Mouse (Mus musculus): ENCODE results near the gene Ghdc. TPM values are rescaled to one million over a fixed set of nuclear protein-coding genes. Genes with fewer than 3 reads are reported as not detected.

Ghdc gene
- total and polyA plus RNA-seq, 3 experiments = 5.7 to 9.2 TPM; not detected in 1

GRCm38 (mm10) chr11:100730477-100731205, 40.1 kb downstream of the Ghdc start:
- DNase-seq (ENCODE audit: low read depth, low spot score) = no peak
- H3K4me3 ChIP-seq (ENCODE audit: control insufficient read depth in 1 of 2, insufficient read depth in 1 of 2, low read depth in 2 of 2, low read length in 2 of 2) = no peak overlapping the region
- H3K9me3 ChIP-seq (replicated peaks; ENCODE audit: insufficient read depth, low read length) = no peaks in the 10 kb centered on the region
- H3K27ac ChIP-seq (ENCODE audit: control insufficient read depth, low read depth, low read length) = no peak overlapping the region
- H3K9ac ChIP-seq (ENCODE audit: control insufficient read depth, low read depth, low read length, poor library complexity, severe bottlenecking) = no peak overlapping the region
- no peaks in the 10 kb centered on the region for H3K27me3 ChIP-seq (ENCODE audit: control insufficient read depth in 1 of 2, insufficient read depth in 2 of 2, low read length in 2 of 2)
- no peak for TF ChIP-seq POLR2AphosphoS5 (IDR thresholded peaks at IDR 0.05; ENCODE audit: borderline replicate concordance, low read depth, low read length)
- no peak for TF ChIP-seq USF2 (IDR thresholded peaks at IDR 0.05; ENCODE audit: borderline replicate concordance in 1 of 2, insufficient read depth in 1 of 2, low read depth in 1 of 2, low read length in 2 of 2)
- TF ChIP-seq MYB (IDR thresholded peaks at IDR 0.05; ENCODE audit: low read depth, low read length) = no peak
- no peak for TF ChIP-seq HCFC1 (IDR thresholded peaks at IDR 0.05; ENCODE audit: low read depth, low read length)
- no peak for TF ChIP-seq USF1 (IDR thresholded peaks at IDR 0.05; ENCODE audit: low read depth, low read length)
- TF ChIP-seq SMC3 (IDR thresholded peaks at IDR 0.05; ENCODE audit: low read depth, low read length) = no peak
- no peak for TF ChIP-seq UBTF (IDR thresholded peaks at IDR 0.05; ENCODE audit: borderline replicate concordance, insufficient read depth, low read depth, low read length)
- no peak for TF ChIP-seq TCF12 (IDR thresholded peaks at IDR 0.05; ENCODE audit: low read depth, low read length)
- TF ChIP-seq TAL1 (IDR thresholded peaks at IDR 0.05; ENCODE audit: low read length) = no peak
- TF ChIP-seq CTCF (IDR thresholded peaks at IDR 0.05 in 2 of 3, conservative IDR thresholded peaks at IDR 0.05 in 1 of 3; ENCODE audit: control insufficient read depth in 1 of 3, insufficient read depth in 1 of 3, low read depth in 2 of 3, low read length in 3 of 3, poor library complexity in 1 of 3, severe bottlenecking in 1 of 3) = no peak
- TF ChIP-seq GATA1 (IDR thresholded peaks at IDR 0.05; ENCODE audit: low read depth, low read length) = no peak
- TF ChIP-seq ZNF384 (IDR thresholded peaks at IDR 0.05; ENCODE audit: low read depth, low read length) = no peak
- TF ChIP-seq JUND (IDR thresholded peaks at IDR 0.05; ENCODE audit: low read depth, low read length) = no peak
- TF ChIP-seq ZC3H11A (IDR thresholded peaks at IDR 0.05; ENCODE audit: low read depth, low read length) = no peak
- TF ChIP-seq ELF1 (IDR thresholded peaks at IDR 0.05; ENCODE audit: low read depth, low read length) = no peak
- no peak for TF ChIP-seq MEF2A (IDR thresholded peaks at IDR 0.05; ENCODE audit: extremely low read depth, insufficient replicate concordance, low read depth, low read length, poor library complexity, severe bottlenecking)
- TF ChIP-seq MAZ (IDR thresholded peaks at IDR 0.05; ENCODE audit: low read depth, low read length) = no peak
- peaks cover 8 to 33% of the 10 kb centered on the region in 2 experiments for H3K4me1 ChIP-seq (ENCODE audit: control insufficient read depth in 1 of 2, insufficient read depth in 2 of 2, low read length in 2 of 2)
- H3K79me2 ChIP-seq (ENCODE audit: control insufficient read depth, insufficient read depth, low read length, poor library complexity) = peaks cover 86% of the 10 kb centered on the region
- H3K36me3 ChIP-seq (ENCODE audit: control insufficient read depth in 1 of 2, insufficient read depth in 2 of 2, low read length in 2 of 2) = peaks cover 11 to 54% of the 10 kb centered on the region in 2 experiments

DNA sequence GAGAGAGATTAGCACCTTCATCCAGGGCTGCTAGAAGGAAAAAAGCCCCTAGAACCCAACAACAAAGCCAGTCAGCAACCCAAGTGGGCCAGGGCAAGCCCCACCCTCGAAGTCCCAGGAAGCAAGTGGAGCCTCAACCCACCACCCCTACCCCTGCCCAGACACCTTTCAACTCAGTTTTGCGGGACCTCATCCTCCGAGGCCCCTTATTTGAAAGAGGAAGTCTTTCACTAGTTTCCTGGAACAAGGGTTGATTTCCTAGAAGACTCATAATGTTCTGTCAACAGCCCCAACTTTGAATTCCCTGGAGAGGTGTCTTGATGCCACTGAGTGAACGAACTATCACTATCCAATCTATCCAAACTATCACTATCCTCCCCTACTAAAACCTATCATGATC, 40.8 kb downstream of the Ghdc start:
- TF ChIP-seq CTCF (IDR thresholded peaks at IDR 0.05 in 2 of 3, conservative IDR thresholded peaks at IDR 0.05 in 1 of 3; ENCODE audit: control insufficient read depth in 1 of 3, insufficient read depth in 1 of 3, low read depth in 2 of 3, low read length in 3 of 3, poor library complexity in 1 of 3, severe bottlenecking in 1 of 3) (no peak), E2F4 (IDR thresholded peaks at IDR 0.05; ENCODE audit: borderline replicate concordance, low read depth, low read length) (0 out of 2 replicates have a peak, but pooled peaks have one; percentile 52)
- peak; percentile 61 for DNase-seq (ENCODE audit: low read depth, low spot score)
- no peaks in the 10 kb centered on the region for H3K27me3 ChIP-seq (ENCODE audit: control insufficient read depth in 1 of 2, insufficient read depth in 2 of 2, low read length in 2 of 2)
- H3K9me3 ChIP-seq (replicated peaks; ENCODE audit: insufficient read depth, low read length) = no peaks in the 10 kb centered on the region
- peaks cover 14 to 56% of the 10 kb centered on the region in 2 experiments for H3K36me3 ChIP-seq (ENCODE audit: control insufficient read depth in 1 of 2, insufficient read depth in 2 of 2, low read length in 2 of 2)
- peaks cover 12 to 33% of the 10 kb centered on the region in 2 experiments for H3K4me1 ChIP-seq (ENCODE audit: control insufficient read depth in 1 of 2, insufficient read depth in 2 of 2, low read length in 2 of 2)
- H3K4me3 ChIP-seq (ENCODE audit: control insufficient read depth in 1 of 2, insufficient read depth in 1 of 2, low read depth in 2 of 2, low read length in 2 of 2) = no peak overlapping the region
- no peak overlapping the region for H3K9ac ChIP-seq (ENCODE audit: control insufficient read depth, low read depth, low read length, poor library complexity, severe bottlenecking)
- no peak overlapping the region for H3K27ac ChIP-seq (ENCODE audit: control insufficient read depth, low read depth, low read length)
- H3K79me2 ChIP-seq (ENCODE audit: control insufficient read depth, insufficient read depth, low read length, poor library complexity) = peaks cover 84% of the 10 kb centered on the region

Measured in MEL (cell line).